19 mouse cellular contexts compared by ENCODE assay signal in the genomic region with DNA sequence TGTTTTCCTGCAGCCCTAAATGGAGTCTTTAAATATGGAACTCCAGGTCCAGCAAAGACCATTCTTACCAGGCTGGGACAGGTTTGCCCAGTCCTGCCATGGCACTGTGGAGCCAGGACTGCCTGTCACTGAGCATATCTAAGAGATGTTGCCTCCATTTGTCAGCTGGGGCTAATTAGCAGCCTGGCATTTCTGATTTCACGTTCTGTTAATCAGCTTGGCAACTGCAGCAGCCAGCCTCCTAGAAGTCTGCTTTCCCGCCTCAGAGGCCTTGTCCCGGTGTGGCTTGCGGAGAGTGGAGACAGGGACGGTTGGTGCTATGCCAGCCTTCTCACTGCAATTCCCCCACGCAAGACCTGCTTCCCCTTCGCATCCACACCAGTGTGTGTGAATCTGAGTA.
A peak's percentile ranks its signal among the peaks of the same experiment; 100 is the strongest.
DNase-seq lines count a peak whose midpoint lies in the region; ATAC-seq and TF ChIP-seq lines count a peak whose summit lies in the region.
"Had no signal": no experiment of that assay in that cellular context is flagged by ENCODE, and none has a peak within 500 bp of the region (broad histone marks: within the 10 kb centered on the region; RNA-seq: fewer than 3 reads in every experiment).

No protein-coding gene starts in this region.

- peak; percentile 22 to 31 for DNase-seq in layer of hippocampus, postnatal 10 days (ENCODE audit: low spot score in 2 of 2)
- DNase-seq in layer of hippocampus, adult 2 months (ENCODE audit: low spot score in 2 of 2): no peak
- DNase-seq in cerebellum, adult 2 months: peak; percentile 24 to 50
- no peak for DNase-seq in lung, adult 18-20 months
- DNase-seq in thymus, postnatal 14 days: no peak
- DNase-seq: gastrocnemius, postnatal 36 days; heart, postnatal 36 days; kidney, postnatal 4 days; lung, embryonic 14.5 days; lung, postnatal 4 days; thymus, adult 2 months had no signal

- no peak overlapping the region for H3K4me2 ChIP-seq in forebrain, embryonic 16.5 days (ENCODE audit: low read length)
- H3K4me2 ChIP-seq: heart, embryonic 13.5 days; liver, embryonic 11.5 days; lung, embryonic 14.5 days; midbrain, embryonic 12.5 days; stomach, embryonic 15.5 days had no signal

- no peaks in the 10 kb centered on the region for H3K9me3 ChIP-seq in forebrain, embryonic 16.5 days (ENCODE audit: control insufficient read depth, low read length)
- H3K9me3 ChIP-seq: embryonic facial prominence, embryonic 10.5 days; heart, embryonic 13.5 days; limb, embryonic 10.5 days; midbrain, embryonic 12.5 days; stomach, embryonic 15.5 days had no signal

- WGBS in cerebellum, adult 2 months: 18% methylated on average over 7 of the region's 7 CpGs
- WGBS in forebrain, embryonic 16.5 days: 32% methylated on average over 7 of the region's 7 CpGs

- no peak for TF ChIP-seq CTCF in layer of hippocampus, adult 2 months (conservative IDR thresholded peaks at IDR 0.05)
- no peak for TF ChIP-seq CTCF in cerebellum, adult 2 months (IDR thresholded peaks at IDR 0.05; ENCODE audit: borderline replicate concordance, insufficient read depth, low read depth, low read length)

- peaks cover 2% of the 10 kb centered on the region; the same call in 1 of the 2 replicates for H3K4me1 ChIP-seq in cerebellum, adult 2 months (ENCODE audit: control insufficient read depth, insufficient read depth, low read length)
- peaks cover 8% of the 10 kb centered on the region; the same call in 1 of the 2 replicates for H3K4me1 ChIP-seq in forebrain, embryonic 16.5 days (replicated peaks; ENCODE audit: control insufficient read depth, insufficient read depth, low read length)
- H3K4me1 ChIP-seq: embryonic facial prominence, embryonic 10.5 days; limb, embryonic 10.5 days; midbrain, embryonic 12.5 days; stomach, embryonic 15.5 days had no signal

- 0 out of 2 replicates have a peak, but pooled peaks cover 4% of the 10 kb centered on the region for H3K36me3 ChIP-seq in forebrain, embryonic 16.5 days (ENCODE audit: control insufficient read depth, insufficient read depth)

- H3K9ac ChIP-seq in forebrain, embryonic 16.5 days (replicated peaks; ENCODE audit: low read depth, low read length): no peak overlapping the region
- H3K9ac ChIP-seq: heart, embryonic 13.5 days; lung, embryonic 14.5 days; midbrain, embryonic 12.5 days; stomach, embryonic 15.5 days had no signal

- H3K27me3 ChIP-seq in cerebellum, adult 2 months (ENCODE audit: control insufficient read depth, insufficient read depth, low read length): no peaks in the 10 kb centered on the region
- no peaks in the 10 kb centered on the region for H3K27me3 ChIP-seq in forebrain, embryonic 16.5 days (replicated peaks; ENCODE audit: control insufficient read depth, insufficient read depth, low read length)
- H3K27me3 ChIP-seq: heart, embryonic 13.5 days; midbrain, embryonic 12.5 days; stomach, embryonic 15.5 days had no signal

- no peak overlapping the region for H3K4me3 ChIP-seq in layer of hippocampus, adult 2 months
- no peak overlapping the region for H3K4me3 ChIP-seq in cerebellum, adult 2 months (replicated peaks; ENCODE audit: insufficient read depth, low read depth, low read length)
- H3K4me3 ChIP-seq in forebrain, embryonic 16.5 days (replicated peaks; ENCODE audit: low read length): no peak overlapping the region
- H3K4me3 ChIP-seq: embryonic facial prominence, embryonic 10.5 days; heart, embryonic 13.5 days; limb, embryonic 10.5 days; midbrain, embryonic 12.5 days; stomach, embryonic 15.5 days had no signal

- H3K27ac ChIP-seq in layer of hippocampus, adult 2 months: no peak overlapping the region
- no peak overlapping the region for H3K27ac ChIP-seq in cerebellum, adult 2 months (ENCODE audit: insufficient read depth, low read length)
- 0 out of 2 replicates have a peak overlapping the region, but pooled peaks have one; percentile 16 for H3K27ac ChIP-seq in forebrain, embryonic 16.5 days (ENCODE audit: low read length)
- H3K27ac ChIP-seq: embryonic facial prominence, embryonic 10.5 days; heart, embryonic 13.5 days; limb, embryonic 10.5 days; midbrain, embryonic 12.5 days; stomach, embryonic 15.5 days had no signal

- no peak for TF ChIP-seq POLR2A in cerebellum, adult 2 months (IDR thresholded peaks at IDR 0.05; ENCODE audit: borderline replicate concordance, insufficient read depth, low read length)

- peak; percentile 52 for ATAC-seq in cerebellum, adult (ENCODE audit: insufficient number of reproducible peaks, low FRiP score, low TSS enrichment)
- ATAC-seq in forebrain, embryonic 16.5 days: peak; percentile 73

Comparison
In these comparisons a context has a peak if more than half of its experiments do, and no peak if none do; other contexts are left out.
1. DNase-seq: peak in layer of hippocampus, postnatal 10 days (2 of 2) and cerebellum, adult 2 months (2 of 2); none in layer of hippocampus, adult 2 months (0 of 2), lung, adult 18-20 months (0 of 2) and thymus, postnatal 14 days (single experiment).